Mouse (Mus musculus) forebrain, embryonic 11.5 days (tissue): ENCODE results near the gene Usp10. TPM values are rescaled to one million over a fixed set of nuclear protein-coding genes. Genes with fewer than 3 reads are reported as not detected.
A peak's percentile ranks its signal among the peaks of the same experiment; 100 is the strongest.

Experiments
- ATAC-seq: fragments of 200-750 bp; cut with Nextera tagmentation; replicated peaks from 2 replicates; pipeline ENCODE4 v1.8.0; 2017; ENCODE audit warnings: moderate TSS enrichment; ENCODE audit not compliant: low FRiP score
- DNase-seq: peaks from one replicate; pipeline ENCODE4 v3.0.0-alpha.2; 2017; ENCODE audit warnings: low spot score
- H3K27ac ChIP-seq: fragments of 300-500 bp; sonication (generic); 2 replicates; pipeline ENCODE4 v1.5.1; 2014; ENCODE audit warnings: low read depth, low read length
- H3K27me3 ChIP-seq: fragments of 300-500 bp; sonication (generic); 2 replicates; pipeline ENCODE4 v1.6.1; 2014; ENCODE audit warnings: mild to moderate bottlenecking, low read length, mixed read lengths; ENCODE audit not compliant: control insufficient read depth, insufficient read depth
- H3K36me3 ChIP-seq: fragments of 300-500 bp; sonication (generic); 2 replicates; pipeline ENCODE4 v1.6.1; 2014; ENCODE audit warnings: mild to moderate bottlenecking, low read length, moderate library complexity, mixed read lengths; ENCODE audit not compliant: control insufficient read depth, insufficient read depth
- H3K4me1 ChIP-seq: fragments of 300-500 bp; sonication (generic); replicated peaks from 2 replicates; pipeline ENCODE4 v1.6.1; 2014; ENCODE audit warnings: low read length, mixed read lengths; ENCODE audit not compliant: control insufficient read depth, insufficient read depth
- H3K4me2 ChIP-seq: fragments of 300-500 bp; sonication (generic); 2 replicates; pipeline ENCODE4 v1.6.1; 2014; ENCODE audit warnings: low read depth, mild to moderate bottlenecking, low read length, moderate library complexity, mixed read lengths; ENCODE audit not compliant: severe bottlenecking
- H3K4me3 ChIP-seq: fragments of 300-500 bp; sonication (generic); 2 replicates; pipeline ENCODE4 v1.5.1; 2014; ENCODE audit warnings: low read depth, low read length
- H3K9ac ChIP-seq: fragments of 300-500 bp; sonication (generic); 2 replicates; pipeline ENCODE4 v1.6.1; 2014; ENCODE audit warnings: low read length
- H3K9me3 ChIP-seq: fragments of 300-500 bp; sonication (generic); 2 replicates; pipeline ENCODE4 v1.6.1; 2016; ENCODE audit warnings: low read length, mixed read lengths; ENCODE audit not compliant: control insufficient read depth
- WGBS: fragments of 180-500 bp; shearing (Covaris S2); extraction: QIAGEN DNeasy Blood & Tissue Kit; methylation state at CpG from one replicate; pipeline ENCODE4 v1.1.7; 2014; 5-methylcytosine and 5-hydroxymethylcytosine counted together
- polyA plus RNA-seq: library from polyadenylated mRNA; unstranded; fragments of >200 nt; fragmentation: Nextera tagmentation; extraction: Ambion mirVana; gene quantifications from 2 replicates; pipeline ENCODE4 v1.2.1, GENCODE M21; 2014

Gene Usp10
- polyA plus RNA-seq, 1 experiment from 2014 or later = 209 TPM

GRCm38 (mm10) chr8:119910547-119911257, 542 bp downstream of the Usp10 start, which contains the start of gene Gm20388:
TSS of gene Gm20388 (plus strand) at chr8:119910841.
- no peaks in the 10 kb centered on the region for H3K9me3 ChIP-seq
- peak within 1 kb of the TSS; percentile 96 for H3K9ac ChIP-seq
- under 1% methylated on average over 88 of the region's 97 CpGs for WGBS
- peaks cover 10% of the 10 kb centered on the region for H3K4me1 ChIP-seq
- ATAC-seq = peak; percentile 94
- H3K36me3 ChIP-seq = no peaks in the 10 kb centered on the region
- peak; percentile 94 for DNase-seq
- H3K4me3 ChIP-seq = peak within 1 kb of the TSS; percentile 82
- no peaks in the 10 kb centered on the region for H3K27me3 ChIP-seq
- peak within 1 kb of the TSS; percentile 76 for H3K4me2 ChIP-seq
- H3K27ac ChIP-seq = peak within 1 kb of the TSS; percentile 84

DNA sequence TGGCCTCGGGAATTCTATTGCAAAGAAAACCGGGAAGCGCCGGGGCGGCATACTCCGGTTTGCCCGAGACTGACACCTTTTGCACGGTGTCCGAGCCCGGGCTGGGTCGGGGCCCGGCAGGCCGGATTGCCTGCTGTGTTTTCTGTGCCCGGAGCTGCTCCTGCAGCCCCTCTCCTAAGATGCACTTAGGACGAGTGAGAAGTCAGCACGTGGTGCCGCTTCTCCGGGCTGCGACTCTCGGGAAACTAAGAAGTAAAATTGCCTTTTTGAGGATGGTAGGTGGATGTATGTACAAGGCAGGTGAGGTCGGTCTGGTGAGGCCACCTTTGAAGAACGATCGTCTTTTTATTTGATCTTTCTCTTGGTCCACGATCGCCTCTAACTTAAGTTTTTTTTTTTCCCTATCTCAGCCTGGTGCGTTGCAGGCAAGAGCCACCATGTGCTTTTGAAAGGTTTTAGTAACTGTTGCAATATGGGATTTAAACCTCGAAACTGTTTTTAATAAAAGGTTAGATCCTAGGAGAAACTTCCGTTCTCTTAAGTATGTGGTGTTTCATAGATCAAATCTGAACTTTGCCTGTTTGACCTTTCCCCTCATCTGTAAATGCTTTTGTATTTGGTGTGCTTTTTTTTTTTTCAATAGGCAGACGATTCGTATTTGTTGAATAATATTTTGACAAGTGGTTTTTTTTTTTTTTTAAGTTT, 1.2 kb downstream of the Usp10 start:
- no peaks in the 10 kb centered on the region for H3K36me3 ChIP-seq
- H3K9ac ChIP-seq = peak overlapping the region; percentile 96
- under 1% methylated on average over 30 of the region's 30 CpGs for WGBS
- no peaks in the 10 kb centered on the region for H3K9me3 ChIP-seq
- no peak; the same call in 1 of the 2 replicates for ATAC-seq
- H3K27me3 ChIP-seq = no peaks in the 10 kb centered on the region
- peak overlapping the region; percentile 82 for H3K4me3 ChIP-seq
- H3K4me2 ChIP-seq = peak overlapping the region; percentile 76
- H3K27ac ChIP-seq = peak overlapping the region; percentile 84
- DNase-seq = no peak
- H3K4me1 ChIP-seq = peaks cover 10% of the 10 kb centered on the region

DNA sequence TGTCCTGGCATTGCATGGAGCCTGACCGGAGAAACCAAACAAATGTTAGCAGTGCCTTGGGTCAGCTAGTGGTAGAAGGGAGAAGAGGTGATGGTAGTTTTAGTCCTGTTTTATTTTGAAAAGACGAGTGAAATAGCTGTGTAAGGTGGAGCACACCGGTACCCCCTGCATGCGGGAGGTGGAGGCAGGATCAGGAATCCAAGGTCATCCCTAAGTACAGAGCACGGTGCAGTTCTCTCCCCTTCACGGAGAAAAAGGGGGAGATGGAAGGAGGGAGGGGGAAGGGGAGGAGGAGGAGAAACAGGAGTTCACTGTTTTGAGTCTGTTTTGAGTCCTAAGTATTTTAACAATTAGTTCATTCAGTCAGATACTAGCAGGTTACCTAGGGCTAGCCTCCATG, 2.5 kb downstream of the Usp10 start:
- 45% methylated on average over 6 of the region's 6 CpGs for WGBS
- DNase-seq = no peak
- no peaks in the 10 kb centered on the region for H3K27me3 ChIP-seq
- H3K27ac ChIP-seq = no peak overlapping the region
- no peaks in the 10 kb centered on the region for H3K36me3 ChIP-seq
- H3K4me3 ChIP-seq = peak overlapping the region; percentile 82; the same call in 1 of the 2 replicates
- H3K4me2 ChIP-seq = peak overlapping the region; percentile 76
- no peaks in the 10 kb centered on the region for H3K9me3 ChIP-seq
- H3K4me1 ChIP-seq = peaks cover 10% of the 10 kb centered on the region
- ATAC-seq = no peak
- H3K9ac ChIP-seq = peak overlapping the region; percentile 17; the same call in 1 of the 2 replicates

DNA sequence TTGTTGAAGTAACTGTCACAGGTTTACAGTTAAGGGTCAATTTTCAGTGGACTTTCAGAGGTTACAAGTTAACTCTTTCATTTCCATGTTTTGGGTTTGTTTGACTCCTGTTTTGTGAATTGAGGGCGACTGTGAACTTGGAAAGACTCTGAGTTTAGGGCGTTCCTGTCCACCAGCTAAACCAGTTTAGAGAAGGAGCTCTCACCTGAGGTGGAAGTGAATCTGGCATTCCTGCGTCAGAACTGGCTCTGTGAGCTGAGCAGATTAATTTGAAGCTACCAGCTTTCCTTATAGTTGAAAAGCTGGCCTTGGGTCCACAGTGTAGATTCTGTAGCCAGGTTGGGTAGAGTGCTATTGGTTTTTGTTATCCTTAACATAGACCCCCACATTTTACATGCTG, 3.0 kb downstream of the Usp10 start:
- H3K4me3 ChIP-seq = no peak overlapping the region
- H3K27me3 ChIP-seq = no peaks in the 10 kb centered on the region
- peak overlapping the region; percentile 76; the same call in 1 of the 2 replicates for H3K4me2 ChIP-seq
- no peaks in the 10 kb centered on the region for H3K9me3 ChIP-seq
- H3K9ac ChIP-seq = no peak overlapping the region
- H3K36me3 ChIP-seq = no peaks in the 10 kb centered on the region
- ATAC-seq = no peak
- peaks cover 10% of the 10 kb centered on the region for H3K4me1 ChIP-seq
- H3K27ac ChIP-seq = no peak overlapping the region
- no peak for DNase-seq
- 79% methylated on average over 3 of the region's 3 CpGs for WGBS

DNA sequence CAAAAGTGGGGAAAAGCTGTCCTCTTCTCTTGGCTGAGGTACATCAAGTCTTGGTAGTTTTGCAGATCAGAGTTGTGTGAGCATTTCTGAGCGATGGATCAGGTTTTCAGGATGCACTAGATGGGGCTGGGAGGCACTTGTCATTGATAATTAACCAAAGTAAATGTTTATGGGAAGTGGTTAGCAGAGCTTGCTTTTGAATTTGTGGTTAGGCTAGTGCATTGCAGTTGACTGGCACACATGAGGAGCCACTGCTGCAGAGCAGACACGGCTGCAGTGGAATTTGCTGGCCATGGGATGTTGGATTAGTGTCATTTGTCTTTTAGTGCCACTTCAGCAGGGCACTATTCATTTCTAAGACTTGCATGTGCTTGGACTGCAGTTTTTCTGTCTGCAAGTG, 4.0 kb downstream of the Usp10 start:
- no peak overlapping the region for H3K4me2 ChIP-seq
- ATAC-seq = no peak

GRCm38 (mm10) chr8:119915298-119915697, 5.1 kb downstream of the Usp10 start:
- Histone ChIP-seq H3K4me2 (no peak overlapping the region), H3K27ac (no peak overlapping the region), H3K27me3 (no peaks in the 10 kb centered on the region), H3K9me3 (no peaks in the 10 kb centered on the region), H3K36me3 (no peaks in the 10 kb centered on the region; the same call in 1 of the 2 replicates), H3K4me3 (no peak overlapping the region), H3K4me1 (peaks cover 6% of the 10 kb centered on the region), H3K9ac (no peak overlapping the region)
- DNase-seq (no peak), ATAC-seq (no peak)
- WGBS = 90% methylated on average over 4 of the region's 4 CpGs

More for the DNA sequence above, 4.0 kb downstream of the Usp10 start:
- H3K9ac ChIP-seq = no peak overlapping the region
- DNase-seq = no peak
- no peaks in the 10 kb centered on the region; the same call in 1 of the 2 replicates for H3K36me3 ChIP-seq
- H3K4me3 ChIP-seq = no peak overlapping the region
- no peaks in the 10 kb centered on the region for H3K27me3 ChIP-seq
- peaks cover 10% of the 10 kb centered on the region for H3K4me1 ChIP-seq
- no peak overlapping the region for H3K27ac ChIP-seq
- WGBS = 68% methylated on average over 2 of the region's 2 CpGs
- H3K9me3 ChIP-seq = no peaks in the 10 kb centered on the region

DNA sequence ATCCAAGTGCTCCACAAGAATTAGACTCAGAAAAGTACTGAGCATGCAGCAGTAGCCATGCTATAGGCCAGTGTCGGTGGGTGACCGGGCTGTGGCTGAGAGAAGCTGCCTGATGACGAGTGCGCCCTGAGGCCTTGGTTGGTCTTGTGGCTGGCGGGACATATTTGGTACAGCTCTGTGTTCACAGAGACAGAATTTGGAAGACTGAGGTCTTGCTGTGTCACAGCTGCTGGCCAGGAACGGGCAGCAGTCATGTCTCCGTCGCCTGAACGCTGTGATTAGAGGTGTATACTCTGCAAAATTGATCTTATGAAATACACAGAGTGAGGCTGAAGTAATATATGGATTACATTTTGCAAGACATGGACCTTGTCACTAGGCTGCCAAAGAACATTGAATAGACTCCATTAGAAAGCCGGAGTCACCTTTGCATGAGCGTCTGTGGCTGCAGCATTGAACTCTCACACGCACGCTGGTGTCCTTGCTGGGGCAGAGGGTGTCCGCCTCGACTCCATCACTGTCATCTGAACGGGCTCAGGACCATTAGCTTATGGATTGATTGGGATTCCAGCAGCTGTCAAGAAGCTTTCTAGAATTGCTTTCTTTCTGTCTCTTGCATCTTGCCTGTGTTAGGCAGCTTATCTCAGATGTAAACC, 6.2 kb downstream of the Usp10 start:
- no peak overlapping the region for H3K27ac ChIP-seq
- ATAC-seq = no peak
- peaks cover 6% of the 10 kb centered on the region for H3K4me1 ChIP-seq
- no peak overlapping the region for H3K4me3 ChIP-seq
- 83% methylated on average over 16 of the region's 16 CpGs for WGBS
- H3K27me3 ChIP-seq = no peaks in the 10 kb centered on the region
- H3K9me3 ChIP-seq = no peaks in the 10 kb centered on the region
- no peak overlapping the region for H3K4me2 ChIP-seq
- H3K36me3 ChIP-seq = no peaks in the 10 kb centered on the region; the same call in 1 of the 2 replicates
- no peak for DNase-seq
- H3K9ac ChIP-seq = no peak overlapping the region

DNA sequence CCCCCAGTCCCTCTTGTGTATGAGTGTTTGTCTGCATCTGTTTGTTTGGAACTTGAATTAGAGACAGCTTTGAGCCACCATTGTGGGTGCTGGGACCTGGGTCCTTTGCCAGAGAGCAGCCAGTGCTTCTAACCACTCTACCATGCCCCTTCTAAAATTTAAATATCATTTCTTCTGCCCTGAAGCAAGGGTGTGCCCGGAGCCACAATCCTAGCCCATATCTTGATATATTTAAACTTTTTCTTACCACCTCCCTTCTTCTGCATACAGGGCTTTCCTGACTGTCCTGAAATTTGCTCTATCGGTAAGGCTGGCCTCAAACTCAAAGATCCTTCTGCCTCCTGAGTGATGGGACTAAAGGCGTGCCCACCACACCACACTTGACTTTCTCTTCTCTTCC, 7.3 kb downstream of the Usp10 start:
- Histone ChIP-seq H3K9ac (no peak overlapping the region), H3K27me3 (no peaks in the 10 kb centered on the region), H3K4me3 (no peak overlapping the region), H3K27ac (no peak overlapping the region), H3K4me2 (no peak overlapping the region), H3K9me3 (no peaks in the 10 kb centered on the region), H3K36me3 (no peaks in the 10 kb centered on the region; the same call in 1 of the 2 replicates), H3K4me1 (peaks cover 4% of the 10 kb centered on the region)
- no peak for ATAC-seq
- 85% methylated on average over 3 of the region's 3 CpGs for WGBS
- no peak for DNase-seq
